Mouse (Mus musculus): ENCODE results near the gene Ptk7. TPM values are rescaled to one million over a fixed set of nuclear protein-coding genes. Genes with fewer than 3 reads are reported as not detected.

Gene Ptk7
- polyA plus RNA-seq, 1 experiment from 2014 or later: 25.9 TPM

DNA sequence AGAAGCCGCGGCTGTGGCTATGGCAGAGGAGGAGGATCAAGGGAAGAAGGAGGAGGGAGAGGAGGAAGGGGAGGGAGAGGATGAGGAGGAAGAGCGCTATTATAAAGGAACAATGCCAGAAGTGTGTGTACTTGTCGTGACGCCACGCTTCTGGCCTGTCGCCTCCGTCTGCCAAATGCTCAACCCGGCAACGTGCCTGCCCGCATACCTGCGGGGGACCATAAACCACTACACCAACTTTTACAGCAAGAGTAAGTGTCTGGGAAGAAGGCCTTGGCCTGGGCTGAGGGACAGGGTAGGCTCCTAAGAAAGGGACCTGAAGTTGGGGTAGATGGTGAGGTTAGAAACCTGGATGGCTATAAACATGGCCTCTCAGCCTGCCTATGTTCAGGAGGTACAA, 32.7 kb upstream of the Ptk7 start:
- H3K27ac ChIP-seq (ENCODE audit: low read depth, low read length): no peak overlapping the region
- no peaks in the 10 kb centered on the region for H3K27me3 ChIP-seq (replicated peaks; ENCODE audit: control insufficient read depth, insufficient read depth, low read length)
- peaks cover 61% of the 10 kb centered on the region for H3K36me3 ChIP-seq (ENCODE audit: control insufficient read depth, insufficient read depth, low read length)
- H3K9ac ChIP-seq (ENCODE audit: low read depth, low read length): no peak overlapping the region
- no peak for ATAC-seq
- no peak overlapping the region for H3K4me2 ChIP-seq (ENCODE audit: low read length)
- 90% methylated on average over 12 of the region's 12 CpGs for WGBS
- H3K9me3 ChIP-seq (ENCODE audit: control insufficient read depth, low read length): no peaks in the 10 kb centered on the region
- no peak overlapping the region for H3K4me3 ChIP-seq (ENCODE audit: low read length)
- H3K4me1 ChIP-seq (ENCODE audit: control insufficient read depth, insufficient read depth, low read depth, low read length): no peaks in the 10 kb centered on the region

DNA sequence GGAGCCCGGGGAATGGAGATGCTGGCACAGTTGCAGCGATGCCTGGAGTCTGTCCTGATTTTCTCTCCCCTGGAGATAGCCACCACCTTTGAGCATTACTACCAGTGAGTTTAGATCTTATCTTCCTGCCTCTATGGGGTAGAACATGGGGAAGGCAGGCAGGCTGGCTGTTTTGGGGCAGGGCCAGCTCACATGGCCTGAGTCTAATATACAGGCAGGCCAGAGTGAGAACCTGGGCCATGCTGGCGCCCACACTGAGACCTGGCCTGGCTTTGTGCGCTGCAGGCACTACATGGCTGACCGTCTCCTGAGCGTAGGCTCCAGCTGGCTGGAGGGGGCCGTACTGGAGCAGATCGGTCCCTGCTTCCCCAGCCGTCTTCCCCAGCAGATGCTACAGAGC, 32.0 kb upstream of the Ptk7 start:
- Histone ChIP-seq H3K4me2 (ENCODE audit: low read length) (no peak overlapping the region), H3K4me3 (ENCODE audit: low read length) (no peak overlapping the region), H3K36me3 (ENCODE audit: control insufficient read depth, insufficient read depth, low read length) (peaks cover 60% of the 10 kb centered on the region), H3K4me1 (ENCODE audit: control insufficient read depth, insufficient read depth, low read depth, low read length) (no peaks in the 10 kb centered on the region), H3K27me3 (replicated peaks; ENCODE audit: control insufficient read depth, insufficient read depth, low read length) (no peaks in the 10 kb centered on the region), H3K9ac (ENCODE audit: low read depth, low read length) (no peak overlapping the region), H3K9me3 (ENCODE audit: control insufficient read depth, low read length) (no peaks in the 10 kb centered on the region), H3K27ac (ENCODE audit: low read depth, low read length) (no peak overlapping the region)
- WGBS: 95% methylated on average over 9 of the region's 9 CpGs
- no peak for ATAC-seq

DNA sequence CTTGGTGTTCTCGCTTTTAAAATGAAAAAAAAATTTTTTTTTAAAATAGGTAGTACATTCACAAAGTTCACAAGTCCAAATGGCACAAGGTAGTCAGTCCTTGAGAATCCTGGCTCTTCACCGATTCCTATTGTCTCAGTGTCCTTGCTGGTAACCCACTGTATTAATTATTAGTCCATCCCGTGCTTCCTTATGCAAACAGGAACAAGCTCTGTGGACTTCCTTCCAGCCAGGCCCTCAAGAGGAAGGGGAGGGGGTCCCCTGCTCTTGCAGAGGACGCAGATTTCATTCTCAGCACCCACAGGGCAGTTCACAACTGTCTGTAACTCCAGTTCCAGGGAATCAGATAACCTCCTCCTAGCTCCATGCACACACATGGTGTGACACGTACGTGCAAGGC, 26.8 kb upstream of the Ptk7 start:
- Histone ChIP-seq H3K4me3 (ENCODE audit: low read length) (no peak overlapping the region), H3K4me1 (ENCODE audit: control insufficient read depth, insufficient read depth, low read depth, low read length) (peaks cover 14% of the 10 kb centered on the region), H3K36me3 (ENCODE audit: control insufficient read depth, insufficient read depth, low read length) (peaks cover 34% of the 10 kb centered on the region), H3K27ac (ENCODE audit: low read depth, low read length) (no peak overlapping the region), H3K27me3 (replicated peaks; ENCODE audit: control insufficient read depth, insufficient read depth, low read length) (no peaks in the 10 kb centered on the region), H3K9me3 (ENCODE audit: control insufficient read depth, low read length) (no peaks in the 10 kb centered on the region), H3K9ac (ENCODE audit: low read depth, low read length) (no peak overlapping the region), H3K4me2 (ENCODE audit: low read length) (no peak overlapping the region)
- WGBS: 88% methylated on average over 6 of the region's 6 CpGs
- ATAC-seq: no peak

DNA sequence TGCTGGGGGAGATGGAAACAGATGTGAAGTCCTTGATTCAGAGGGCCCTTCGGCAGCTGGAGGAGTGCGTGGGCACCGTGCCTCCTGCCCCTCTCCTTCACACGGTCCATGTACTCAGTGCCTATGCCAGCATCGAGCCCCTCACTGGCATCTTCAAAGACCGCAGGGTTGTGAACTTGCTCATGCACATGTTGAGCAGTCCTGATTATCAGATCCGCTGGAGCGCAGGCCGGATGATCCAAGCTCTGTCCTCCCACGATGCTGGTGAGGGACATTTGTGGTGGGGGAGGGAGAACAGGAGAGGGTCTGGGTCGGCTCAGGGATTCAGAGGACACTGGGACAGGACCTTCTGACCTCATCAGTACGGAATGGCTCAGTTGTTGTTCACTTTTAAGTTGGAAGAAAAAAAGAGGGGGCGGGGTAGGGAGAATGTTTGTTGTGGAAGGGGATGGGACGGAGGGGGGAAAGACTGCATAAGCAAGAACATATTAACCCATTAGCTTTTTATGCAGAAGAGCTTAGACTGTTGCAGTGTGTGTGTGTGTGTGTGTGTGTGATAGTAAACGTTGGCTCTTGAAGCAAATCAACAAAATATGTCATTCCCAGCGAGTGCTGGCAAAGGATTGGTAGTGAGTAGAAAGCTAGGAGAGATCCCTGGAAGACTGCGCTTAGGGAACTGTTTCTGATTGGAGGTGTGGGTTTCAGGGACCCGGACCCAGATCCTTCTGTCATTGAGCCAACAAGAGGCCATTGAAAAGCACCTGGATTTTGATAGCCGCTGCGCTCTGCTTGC, 22.6 kb upstream of the Ptk7 start:
- ATAC-seq: no peak
- peaks cover 23% of the 10 kb centered on the region for H3K36me3 ChIP-seq (ENCODE audit: control insufficient read depth, insufficient read depth, low read length)
- no peaks in the 10 kb centered on the region for H3K9me3 ChIP-seq (ENCODE audit: control insufficient read depth, low read length)
- H3K4me2 ChIP-seq (ENCODE audit: low read length): peak overlapping the region; percentile 91
- 73% methylated on average over 20 of the region's 20 CpGs for WGBS
- H3K27ac ChIP-seq (ENCODE audit: low read depth, low read length): 0 out of 2 replicates have a peak overlapping the region, but pooled peaks have one; percentile 12
- H3K4me1 ChIP-seq (ENCODE audit: control insufficient read depth, insufficient read depth, low read depth, low read length): peaks cover 21% of the 10 kb centered on the region
- H3K27me3 ChIP-seq (replicated peaks; ENCODE audit: control insufficient read depth, insufficient read depth, low read length): no peaks in the 10 kb centered on the region
- H3K9ac ChIP-seq (ENCODE audit: low read depth, low read length): peak overlapping the region; percentile 20; the same call in 1 of the 2 replicates
- H3K4me3 ChIP-seq (ENCODE audit: low read length): peak overlapping the region; percentile 70

DNA sequence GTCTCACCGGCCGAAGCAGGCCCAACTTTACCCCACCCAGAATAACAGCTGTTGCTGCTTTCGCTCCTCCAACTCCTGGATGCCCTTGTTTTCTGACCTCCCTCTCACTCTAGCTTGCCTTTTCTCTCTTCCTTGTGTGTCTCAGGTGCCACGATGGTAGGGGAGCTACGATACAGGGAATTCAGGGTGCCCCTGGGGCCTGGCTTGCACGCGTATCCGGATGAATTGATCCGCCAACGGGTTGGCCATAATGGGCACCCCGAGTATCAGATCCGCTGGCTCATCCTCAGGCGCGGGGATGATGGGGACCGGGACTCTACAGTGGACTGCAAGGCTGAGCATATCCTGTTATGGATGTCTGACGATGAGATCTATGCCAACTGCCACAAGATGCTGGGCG, 22.0 kb upstream of the Ptk7 start:
- H3K4me1 ChIP-seq (ENCODE audit: control insufficient read depth, insufficient read depth, low read depth, low read length): peaks cover 26% of the 10 kb centered on the region
- peak overlapping the region; percentile 91 for H3K4me2 ChIP-seq (ENCODE audit: low read length)
- H3K36me3 ChIP-seq (ENCODE audit: control insufficient read depth, insufficient read depth, low read length): peaks cover 20% of the 10 kb centered on the region
- peak overlapping the region; percentile 95 for H3K27ac ChIP-seq (ENCODE audit: low read depth, low read length)
- ATAC-seq: no peak
- H3K9me3 ChIP-seq (ENCODE audit: control insufficient read depth, low read length): no peaks in the 10 kb centered on the region
- 78% methylated on average over 17 of the region's 17 CpGs for WGBS
- peak overlapping the region; percentile 91 for H3K9ac ChIP-seq (ENCODE audit: low read depth, low read length)
- no peaks in the 10 kb centered on the region for H3K27me3 ChIP-seq (replicated peaks; ENCODE audit: control insufficient read depth, insufficient read depth, low read length)
- peak overlapping the region; percentile 70 for H3K4me3 ChIP-seq (ENCODE audit: low read length)

DNA sequence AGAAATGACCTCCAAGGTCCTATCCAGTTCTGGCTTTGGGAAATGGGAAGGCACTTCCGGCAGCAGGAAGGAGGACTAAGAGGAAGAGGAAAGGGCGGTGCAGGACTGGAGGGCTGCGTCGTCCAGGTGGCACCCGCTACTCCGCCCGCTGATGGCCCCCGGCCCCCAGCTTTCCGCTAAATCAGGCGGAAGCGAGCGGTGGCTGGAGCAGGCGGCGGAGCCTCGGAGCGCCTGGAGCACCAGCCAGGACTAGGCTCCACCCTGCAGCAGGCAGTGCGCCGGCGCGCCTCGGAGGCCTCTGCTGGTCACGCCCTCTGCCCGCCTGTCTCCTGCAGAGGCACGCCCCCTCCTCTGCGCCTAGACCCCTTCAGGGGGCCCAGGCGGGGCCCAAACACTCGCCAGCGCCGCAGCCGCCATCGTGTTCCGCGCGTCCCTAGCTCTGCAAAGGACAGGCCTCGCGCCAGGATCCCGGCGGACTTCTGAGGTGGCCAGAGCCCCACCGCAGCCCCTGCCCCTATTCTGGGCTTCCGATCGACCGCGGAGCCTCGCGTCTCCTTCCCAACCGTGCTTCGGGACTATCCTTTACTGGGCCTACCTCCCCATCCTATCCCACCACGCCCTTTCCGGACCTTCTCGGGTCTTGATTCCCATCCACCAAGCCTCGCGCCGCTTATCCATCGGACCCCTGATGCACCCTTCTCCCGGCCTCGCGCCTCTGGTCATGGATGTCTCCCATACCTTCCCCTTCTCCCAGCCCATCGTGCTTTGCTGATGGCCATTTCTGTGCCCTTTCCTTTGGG, 21.1 kb upstream of the Ptk7 start, which contains the start of gene Cul7:
TSS of gene Cul7 (plus strand) at position 106 of the 800 bp plus-strand sequence.
- ATAC-seq: peak; percentile 96
- Histone ChIP-seq H3K4me1 (ENCODE audit: control insufficient read depth, insufficient read depth, low read depth, low read length) (peaks cover 26% of the 10 kb centered on the region), H3K27ac (ENCODE audit: low read depth, low read length) (peak within 1 kb of the TSS; percentile 95), H3K4me2 (ENCODE audit: low read length) (peak within 1 kb of the TSS; percentile 91), H3K36me3 (ENCODE audit: control insufficient read depth, insufficient read depth, low read length) (peaks cover 13% of the 10 kb centered on the region), H3K9me3 (ENCODE audit: control insufficient read depth, low read length) (no peaks in the 10 kb centered on the region), H3K9ac (ENCODE audit: low read depth, low read length) (peak within 1 kb of the TSS; percentile 91), H3K27me3 (replicated peaks; ENCODE audit: control insufficient read depth, insufficient read depth, low read length) (no peaks in the 10 kb centered on the region), H3K4me3 (ENCODE audit: low read length) (peak within 1 kb of the TSS; percentile 70)
- under 1% methylated on average over 27 of the region's 58 CpGs for WGBS

DNA sequence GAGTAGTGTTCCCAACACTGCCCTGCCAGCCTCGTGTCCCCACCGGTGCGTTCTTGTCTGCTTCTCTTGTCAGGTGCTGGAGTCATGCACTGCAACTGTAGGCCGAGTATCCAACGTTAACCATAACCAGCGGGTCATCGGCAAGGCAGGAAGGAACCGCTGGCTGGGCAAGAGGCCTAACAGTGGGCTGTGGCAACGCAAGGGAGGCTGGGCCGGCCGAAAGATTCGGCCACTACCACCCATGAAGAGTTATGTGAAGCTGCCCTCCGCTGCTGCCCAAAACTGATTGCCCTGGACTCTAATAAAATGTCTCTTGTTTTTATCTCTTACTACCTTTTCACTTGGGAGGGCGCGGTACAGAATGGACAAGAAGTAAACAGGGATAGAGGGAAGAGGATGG, 20.5 kb upstream of the Ptk7 start:
- no peak for ATAC-seq
- peaks cover 31% of the 10 kb centered on the region for H3K4me1 ChIP-seq (ENCODE audit: control insufficient read depth, insufficient read depth, low read depth, low read length)
- 33% methylated on average over 15 of the region's 15 CpGs for WGBS

DNA sequence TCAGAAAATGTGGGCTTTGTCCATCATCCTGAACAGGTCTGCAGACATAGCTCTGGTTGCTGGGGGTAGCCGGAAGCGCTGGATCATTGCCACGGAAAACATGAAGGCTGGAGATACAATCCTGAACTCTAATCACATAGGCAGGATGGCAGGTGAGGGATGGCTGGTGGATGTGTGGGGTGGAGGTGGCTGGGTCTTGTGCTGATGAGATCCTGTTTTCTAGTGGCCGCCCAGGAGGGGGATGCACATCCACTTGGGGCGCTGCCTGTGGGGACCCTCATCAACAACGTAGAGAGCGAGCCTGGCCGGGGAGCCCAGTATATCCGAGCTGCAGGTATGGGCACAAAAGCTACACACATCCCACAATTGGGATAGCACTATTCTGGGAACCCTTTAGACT, 19.1 kb upstream of the Ptk7 start:
- WGBS: 91% methylated on average over 9 of the region's 9 CpGs
- Histone ChIP-seq H3K4me2 (ENCODE audit: low read length) (no peak overlapping the region), H3K27me3 (replicated peaks; ENCODE audit: control insufficient read depth, insufficient read depth, low read length) (no peaks in the 10 kb centered on the region), H3K4me3 (ENCODE audit: low read length) (no peak overlapping the region), H3K36me3 (ENCODE audit: control insufficient read depth, insufficient read depth, low read length) (peaks cover 6% of the 10 kb centered on the region), H3K9me3 (ENCODE audit: control insufficient read depth, low read length) (no peaks in the 10 kb centered on the region), H3K27ac (ENCODE audit: low read depth, low read length) (no peak overlapping the region), H3K4me1 (ENCODE audit: control insufficient read depth, insufficient read depth, low read depth, low read length) (peaks cover 39% of the 10 kb centered on the region), H3K9ac (ENCODE audit: low read depth, low read length) (no peak overlapping the region)
- ATAC-seq: no peak

More for the DNA sequence above, 20.5 kb upstream of the Ptk7 start:
- Histone ChIP-seq H3K9ac (ENCODE audit: low read depth, low read length) (peak overlapping the region; percentile 91), H3K36me3 (ENCODE audit: control insufficient read depth, insufficient read depth, low read length) (peaks cover 10% of the 10 kb centered on the region), H3K4me2 (ENCODE audit: low read length) (peak overlapping the region; percentile 91), H3K4me3 (ENCODE audit: low read length) (peak overlapping the region; percentile 70), H3K27ac (ENCODE audit: low read depth, low read length) (peak overlapping the region; percentile 95), H3K27me3 (replicated peaks; ENCODE audit: control insufficient read depth, insufficient read depth, low read length) (no peaks in the 10 kb centered on the region), H3K9me3 (ENCODE audit: control insufficient read depth, low read length) (no peaks in the 10 kb centered on the region)

DNA sequence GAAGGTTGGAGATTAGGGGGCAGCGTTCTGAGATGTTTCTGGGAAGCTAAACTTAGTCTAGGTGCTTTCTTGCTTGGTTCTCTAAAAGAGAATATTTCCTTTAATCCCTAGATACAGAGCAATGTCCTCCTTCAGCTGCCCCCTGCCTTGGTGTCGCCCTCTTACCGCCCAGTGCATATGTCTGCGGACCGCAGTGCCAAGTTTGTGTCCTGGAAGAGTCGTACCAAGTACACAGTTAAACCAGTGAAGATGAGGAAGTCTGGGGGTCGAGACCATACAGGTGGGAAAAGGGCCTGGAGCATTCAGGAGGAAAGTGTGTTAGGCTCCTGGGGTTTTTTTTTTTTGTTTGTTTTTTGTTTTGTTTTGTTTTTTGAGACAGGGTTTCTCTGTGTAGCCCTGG, 18.0 kb upstream of the Ptk7 start:
- Histone ChIP-seq H3K4me1 (ENCODE audit: control insufficient read depth, insufficient read depth, low read depth, low read length) (peaks cover 37% of the 10 kb centered on the region), H3K36me3 (ENCODE audit: control insufficient read depth, insufficient read depth, low read length) (peaks cover 6% of the 10 kb centered on the region; the same call in 1 of the 2 replicates), H3K27me3 (replicated peaks; ENCODE audit: control insufficient read depth, insufficient read depth, low read length) (no peaks in the 10 kb centered on the region), H3K9me3 (ENCODE audit: control insufficient read depth, low read length) (no peaks in the 10 kb centered on the region), H3K4me3 (ENCODE audit: low read length) (no peak overlapping the region), H3K4me2 (ENCODE audit: low read length) (no peak overlapping the region), H3K27ac (ENCODE audit: low read depth, low read length) (no peak overlapping the region), H3K9ac (ENCODE audit: low read depth, low read length) (no peak overlapping the region)
- WGBS: 92% methylated on average over 7 of the region's 7 CpGs
- ATAC-seq: no peak
